Mouse (Mus musculus): ENCODE results near the gene Gm21985. TPM values are rescaled to one million over a fixed set of nuclear protein-coding genes. Genes with fewer than 3 reads are reported as not detected.

The Gm21985 gene
- polyA plus RNA-seq, 1 experiment from 2014 or later: not detected

DNA sequence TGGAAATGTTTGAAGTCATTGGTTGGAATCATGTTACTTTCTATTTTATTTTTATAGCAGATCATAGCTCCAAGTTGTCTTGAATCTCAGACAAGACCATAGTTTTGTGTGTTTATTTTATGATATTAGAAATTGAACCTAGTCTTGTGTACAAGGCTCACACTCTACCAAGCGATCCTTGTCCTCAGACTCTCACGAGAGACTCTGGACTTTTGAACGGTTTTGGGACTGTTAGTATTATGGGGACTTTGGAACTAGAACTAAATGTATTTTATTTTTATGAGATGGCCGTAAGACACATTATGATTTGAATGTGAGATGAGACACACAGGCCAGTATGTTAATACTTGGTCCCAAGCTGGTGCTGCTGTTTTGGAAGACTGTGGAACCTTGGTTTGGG lies 32.1 kb downstream of the Gm21985 start:
- 93% methylated on average over 4 of the region's 4 CpGs for WGBS
- no peaks in the 10 kb centered on the region for H3K36me3 ChIP-seq (replicated peaks)
- H3K9ac ChIP-seq: no peak overlapping the region
- H3K4me3 ChIP-seq (replicated peaks): no peak overlapping the region
- no peak overlapping the region for H3K4me2 ChIP-seq
- H3K4me1 ChIP-seq: no peaks in the 10 kb centered on the region
- no peak for ATAC-seq (ENCODE audit: low FRiP score)
- no peaks in the 10 kb centered on the region for H3K9me3 ChIP-seq
- no peaks in the 10 kb centered on the region for H3K27me3 ChIP-seq
- no peak overlapping the region for H3K27ac ChIP-seq

GRCm38 (mm10) chr2:112308671-112309070 lies 42.6 kb downstream of the Gm21985 start:
- Histone ChIP-seq H3K4me3 (replicated peaks) (no peak overlapping the region), H3K4me1 (no peaks in the 10 kb centered on the region), H3K9me3 (no peaks in the 10 kb centered on the region), H3K4me2 (no peak overlapping the region), H3K27ac (no peak overlapping the region), H3K36me3 (replicated peaks) (no peaks in the 10 kb centered on the region), H3K9ac (no peak overlapping the region), H3K27me3 (no peaks in the 10 kb centered on the region)
- WGBS: 91% methylated on average over 3 of the region's 3 CpGs
- no peak for ATAC-seq (ENCODE audit: low FRiP score)

GRCm38 (mm10) chr2:112309161-112309600 lies 43.1 kb downstream of the Gm21985 start:
- Histone ChIP-seq H3K27ac (no peak overlapping the region), H3K4me3 (replicated peaks) (no peak overlapping the region), H3K27me3 (no peaks in the 10 kb centered on the region), H3K4me2 (no peak overlapping the region), H3K9me3 (no peaks in the 10 kb centered on the region), H3K36me3 (replicated peaks) (no peaks in the 10 kb centered on the region), H3K4me1 (no peaks in the 10 kb centered on the region), H3K9ac (no peak overlapping the region)
- 85% methylated on average over 10 of the region's 10 CpGs for WGBS
- no peak for ATAC-seq (ENCODE audit: low FRiP score)

GRCm38 (mm10) chr2:112315638-112316037 lies 49.5 kb downstream of the Gm21985 start:
- Histone ChIP-seq H3K36me3 (replicated peaks) (no peaks in the 10 kb centered on the region), H3K4me3 (replicated peaks) (no peak overlapping the region), H3K9ac (no peak overlapping the region), H3K4me1 (no peaks in the 10 kb centered on the region), H3K9me3 (no peaks in the 10 kb centered on the region), H3K4me2 (no peak overlapping the region), H3K27me3 (no peaks in the 10 kb centered on the region), H3K27ac (no peak overlapping the region)
- WGBS: 87% methylated on average over 7 of the region's 7 CpGs
- no peak for ATAC-seq (ENCODE audit: low FRiP score)

DNA sequence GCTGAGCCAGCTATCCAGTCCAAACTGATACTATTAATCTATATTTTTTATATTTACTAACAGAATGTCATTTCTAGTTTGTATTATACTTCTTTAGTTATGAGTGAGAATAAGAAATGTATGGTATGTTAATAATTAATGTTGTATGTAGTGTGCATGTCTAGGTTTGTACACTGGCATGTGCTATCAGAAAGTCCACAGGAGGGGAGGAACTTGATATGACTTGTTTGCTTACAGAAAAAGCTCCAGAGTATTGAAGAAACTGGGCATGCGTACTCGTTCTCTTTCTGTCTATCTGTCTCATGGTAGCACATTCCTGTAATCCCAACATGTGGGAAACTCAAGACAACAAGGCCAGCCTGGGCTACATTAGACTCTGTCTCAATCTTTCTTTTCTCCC lies 52.1 kb downstream of the Gm21985 start:
- Histone ChIP-seq H3K4me3 (replicated peaks) (no peak overlapping the region), H3K4me1 (no peaks in the 10 kb centered on the region), H3K4me2 (no peak overlapping the region), H3K27me3 (no peaks in the 10 kb centered on the region), H3K36me3 (replicated peaks) (no peaks in the 10 kb centered on the region), H3K9ac (no peak overlapping the region), H3K9me3 (no peaks in the 10 kb centered on the region), H3K27ac (no peak overlapping the region)
- ATAC-seq (ENCODE audit: low FRiP score): no peak
- WGBS: 92% methylated on average over 2 of the region's 2 CpGs

DNA sequence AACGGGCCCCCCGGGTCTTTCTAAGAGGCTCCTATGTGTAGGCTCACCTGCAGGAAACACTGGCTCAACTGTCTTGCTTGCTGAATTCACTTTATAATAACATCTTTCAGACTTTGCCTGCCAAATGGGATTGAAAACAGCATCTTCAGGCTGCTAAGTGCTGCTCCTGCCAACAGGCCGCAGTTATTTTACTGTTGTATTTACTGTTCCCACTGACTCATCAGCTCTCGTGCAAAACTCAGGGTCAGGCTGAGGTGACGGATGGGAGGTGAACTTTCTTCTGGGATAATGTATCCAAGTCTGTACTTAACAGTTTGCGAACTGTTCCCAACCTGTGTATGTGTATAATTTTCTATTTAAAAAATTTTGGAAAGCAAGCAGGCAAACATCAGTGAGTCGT lies 52.8 kb downstream of the Gm21985 start:
- Histone ChIP-seq H3K9ac (no peak overlapping the region), H3K9me3 (no peaks in the 10 kb centered on the region), H3K4me2 (no peak overlapping the region), H3K27me3 (no peaks in the 10 kb centered on the region), H3K27ac (no peak overlapping the region), H3K36me3 (replicated peaks) (no peaks in the 10 kb centered on the region), H3K4me3 (replicated peaks) (no peak overlapping the region), H3K4me1 (no peaks in the 10 kb centered on the region)
- ATAC-seq (ENCODE audit: low FRiP score): no peak
- WGBS: 89% methylated on average over 7 of the region's 7 CpGs

GRCm38 (mm10) chr2:112328069-112328777 lies 62.1 kb downstream of the Gm21985 start:
- 87% methylated on average over 11 of the region's 11 CpGs for WGBS
- H3K9me3 ChIP-seq: no peaks in the 10 kb centered on the region
- H3K4me2 ChIP-seq: no peak overlapping the region
- no peak overlapping the region for H3K27ac ChIP-seq
- no peaks in the 10 kb centered on the region for H3K4me1 ChIP-seq
- no peak for ATAC-seq (ENCODE audit: low FRiP score)
- H3K27me3 ChIP-seq: no peaks in the 10 kb centered on the region
- H3K9ac ChIP-seq: no peak overlapping the region
- H3K36me3 ChIP-seq (replicated peaks): no peaks in the 10 kb centered on the region
- H3K4me3 ChIP-seq (replicated peaks): no peak overlapping the region

DNA sequence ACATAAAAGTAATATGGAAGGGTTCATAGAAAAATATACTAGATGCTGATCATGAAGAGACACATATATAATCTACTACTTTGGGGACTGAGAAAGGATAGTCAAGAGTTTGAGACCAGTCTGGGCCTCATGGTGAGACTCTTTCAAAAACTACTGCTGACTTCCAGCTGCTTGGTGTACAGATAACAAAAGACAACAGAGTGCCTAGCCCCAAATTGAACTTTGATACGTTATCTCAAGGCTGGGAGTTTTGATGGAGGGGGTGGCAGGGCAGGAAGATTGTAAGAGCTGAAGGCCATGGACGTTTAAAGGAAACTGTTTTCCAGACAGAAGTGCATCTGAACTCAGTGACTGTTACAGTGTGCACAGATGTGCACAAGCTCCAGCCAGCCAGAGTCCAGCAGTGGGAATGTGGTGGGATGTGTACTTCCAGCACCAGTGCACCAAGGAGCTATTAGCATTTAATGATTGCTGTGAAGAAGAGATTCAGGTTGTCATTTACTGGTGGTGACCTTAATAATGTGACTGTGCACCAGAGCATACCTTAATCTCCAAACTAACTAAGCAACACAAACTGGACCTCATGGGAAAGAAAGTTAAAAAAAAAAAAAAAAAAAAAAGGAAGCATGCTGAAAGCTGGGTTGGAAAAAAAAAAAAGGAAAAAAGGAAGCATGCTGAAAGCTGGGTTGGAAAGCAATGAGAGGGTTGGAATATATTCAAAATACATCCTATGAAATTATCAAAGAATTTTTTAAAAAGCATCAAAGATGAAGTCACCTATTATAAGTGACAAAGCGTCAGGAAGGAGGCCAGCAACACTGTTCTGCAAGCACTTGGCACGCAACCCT lies 66.2 kb downstream of the Gm21985 start:
- no peaks in the 10 kb centered on the region for H3K4me1 ChIP-seq
- H3K4me2 ChIP-seq: no peak overlapping the region
- no peaks in the 10 kb centered on the region for H3K9me3 ChIP-seq
- no peak overlapping the region for H3K9ac ChIP-seq
- peaks cover 20% of the 10 kb centered on the region for H3K36me3 ChIP-seq (replicated peaks)
- no peaks in the 10 kb centered on the region for H3K27me3 ChIP-seq
- no peak for ATAC-seq (ENCODE audit: low FRiP score)
- WGBS: 76% methylated on average over 4 of the region's 4 CpGs
- H3K4me3 ChIP-seq (replicated peaks): no peak overlapping the region
- no peak overlapping the region for H3K27ac ChIP-seq

DNA sequence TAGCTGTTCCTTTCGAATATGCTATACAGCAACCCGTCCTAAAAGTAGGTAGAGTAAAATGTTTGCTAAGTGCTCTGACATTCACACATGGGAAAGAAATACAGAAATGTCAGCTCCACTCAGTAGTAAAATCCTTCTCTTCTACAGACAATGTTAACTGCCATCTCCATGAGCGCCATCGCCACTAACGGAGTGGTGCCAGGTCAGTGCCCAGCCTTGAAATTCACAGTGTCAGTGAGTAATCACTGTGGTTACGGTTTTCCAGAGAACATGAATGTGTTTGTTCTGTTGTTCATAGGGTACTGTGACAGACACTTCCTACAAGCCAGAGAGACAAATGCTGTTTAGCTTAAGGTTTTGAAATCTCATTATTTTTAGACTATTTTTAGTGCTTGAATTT lies 71.1 kb downstream of the Gm21985 start:
- H3K36me3 ChIP-seq (replicated peaks): peaks cover 39% of the 10 kb centered on the region
- H3K27ac ChIP-seq: no peak overlapping the region
- H3K9me3 ChIP-seq: no peaks in the 10 kb centered on the region
- H3K27me3 ChIP-seq: no peaks in the 10 kb centered on the region
- no peak for ATAC-seq (ENCODE audit: low FRiP score)
- no peaks in the 10 kb centered on the region for H3K4me1 ChIP-seq
- no peak overlapping the region for H3K4me3 ChIP-seq (replicated peaks)
- H3K9ac ChIP-seq: no peak overlapping the region
- no peak overlapping the region for H3K4me2 ChIP-seq
- 92% methylated on average over 6 of the region's 6 CpGs for WGBS

DNA sequence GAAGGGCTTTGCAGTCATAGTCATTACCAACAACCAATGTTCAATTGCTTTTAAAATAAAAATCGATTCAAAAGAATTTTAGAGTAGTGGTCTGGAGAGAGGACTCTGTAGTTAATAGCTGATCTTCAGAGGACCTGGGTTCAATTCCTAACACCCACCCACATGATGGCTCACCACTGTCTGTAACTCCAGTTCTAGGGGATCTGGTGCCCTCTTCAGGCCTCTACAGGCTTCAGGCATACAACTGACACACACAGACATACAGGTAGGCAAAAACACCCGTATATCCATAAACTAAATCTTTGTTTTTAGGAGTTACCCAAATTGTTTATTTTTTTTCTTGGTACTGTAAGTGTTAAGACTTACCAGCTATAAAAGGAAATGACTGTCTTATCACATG lies 73.6 kb downstream of the Gm21985 start:
- Histone ChIP-seq H3K4me1 (no peaks in the 10 kb centered on the region), H3K36me3 (replicated peaks) (peaks cover 43% of the 10 kb centered on the region), H3K4me2 (no peak overlapping the region), H3K9ac (no peak overlapping the region), H3K27me3 (no peaks in the 10 kb centered on the region), H3K9me3 (no peaks in the 10 kb centered on the region), H3K27ac (no peak overlapping the region), H3K4me3 (replicated peaks) (no peak overlapping the region)
- ATAC-seq (ENCODE audit: low FRiP score): no peak
- WGBS: 86% methylated on average over 2 of the region's 2 CpGs

DNA sequence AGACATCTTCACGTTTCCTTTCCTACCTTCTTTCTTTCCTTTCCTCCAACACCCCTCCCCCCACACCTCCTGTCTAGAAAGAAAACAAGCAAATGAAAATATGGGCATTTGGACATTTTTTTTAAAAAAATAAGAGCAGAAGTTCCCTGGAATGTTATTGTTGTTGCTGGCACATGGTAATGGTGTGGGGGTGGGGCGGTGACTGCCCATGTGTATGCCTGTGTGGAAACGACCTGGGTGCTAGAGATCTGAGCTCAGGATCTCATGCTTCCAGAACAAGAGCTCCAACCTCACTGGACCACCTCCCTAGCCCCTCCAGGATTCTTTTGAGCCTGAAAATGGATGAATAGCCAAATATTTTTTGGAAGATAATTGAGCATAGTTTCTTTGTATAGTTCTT lies 75.0 kb downstream of the Gm21985 start:
- no peaks in the 10 kb centered on the region for H3K4me1 ChIP-seq
- no peak overlapping the region for H3K9ac ChIP-seq
- ATAC-seq (ENCODE audit: low FRiP score): no peak
- 75% methylated on average over 3 of the region's 3 CpGs for WGBS
- H3K36me3 ChIP-seq (replicated peaks): peaks cover 38% of the 10 kb centered on the region
- H3K27me3 ChIP-seq: no peaks in the 10 kb centered on the region
- no peaks in the 10 kb centered on the region for H3K9me3 ChIP-seq
- H3K27ac ChIP-seq: no peak overlapping the region
- no peak overlapping the region for H3K4me2 ChIP-seq
- H3K4me3 ChIP-seq (replicated peaks): no peak overlapping the region

DNA sequence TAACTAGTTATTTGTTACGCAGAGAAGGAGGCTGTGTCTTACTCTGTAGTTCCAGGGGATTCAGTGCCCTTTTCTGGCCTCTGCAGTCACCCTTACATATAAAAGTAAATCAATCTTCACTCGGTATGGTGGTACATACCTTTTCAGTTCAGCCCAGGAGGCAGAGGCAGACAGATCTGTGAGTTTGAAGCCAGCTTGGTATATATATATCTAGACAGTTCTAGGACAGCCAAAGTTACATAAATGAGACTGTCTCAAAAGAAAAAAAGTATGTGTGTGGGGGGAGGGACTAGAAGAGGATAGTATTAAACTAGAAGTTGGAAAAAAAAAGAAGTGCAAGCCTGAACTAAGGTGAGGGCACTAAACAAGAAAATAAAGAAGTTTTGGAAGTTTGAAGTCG lies 82.1 kb downstream of the Gm21985 start:
- H3K4me1 ChIP-seq: no peaks in the 10 kb centered on the region
- H3K9ac ChIP-seq: no peak overlapping the region
- H3K27ac ChIP-seq: no peak overlapping the region
- peaks cover 35% of the 10 kb centered on the region for H3K36me3 ChIP-seq (replicated peaks)
- WGBS: 88% methylated on average over 3 of the region's 3 CpGs
- H3K4me2 ChIP-seq: no peak overlapping the region
- ATAC-seq (ENCODE audit: low FRiP score): no peak
- H3K4me3 ChIP-seq (replicated peaks): no peak overlapping the region
- H3K9me3 ChIP-seq: no peaks in the 10 kb centered on the region
- H3K27me3 ChIP-seq: no peaks in the 10 kb centered on the region
